Mouse (Mus musculus): ENCODE results near the gene Elp4.

GRCm38 (mm10) chr2:105786986-105787385 is 117.4 kb downstream of the Elp4 start:
- TF ChIP-seq CTCF (IDR thresholded peaks at IDR 0.05; ENCODE audit: low read depth, low read length) (no peak), POLR2A (IDR thresholded peaks at IDR 0.05; ENCODE audit: borderline replicate concordance, low read depth, low read length) (no peak)

Data from bone marrow macrophage, adult 2 months (primary cell).